Mouse (Mus musculus) myocyte (in vitro differentiated cells): ENCODE measurements at regions not wholly inside any gene's neighbourhood (a gene's known extent, or its start where the extent isn't known, plus 50 kb on each side); places are given as distances from the start of the nearest gene placed in this dataset.

Experiments used
- H3K27me3 ChIP-seq: one replicate; pipeline ENCODE4 v1.6.1; 2011; ENCODE audit not compliant: control insufficient read depth, insufficient read depth, insufficient read length
- H3K36me3 ChIP-seq: one replicate; pipeline ENCODE4 v1.6.1; 2011; ENCODE audit not compliant: control insufficient read depth, insufficient read depth
- H3K4me2 ChIP-seq: one replicate; pipeline ENCODE4 v1.6.1; 2011; ENCODE audit warnings: low read depth, control low read depth
- H3K4me3 ChIP-seq: one replicate; pipeline ENCODE4 v1.5.1; 2011; ENCODE audit warnings: mild to moderate bottlenecking, control low read depth, moderate library complexity
- H3K79me2 ChIP-seq: one replicate; pipeline ENCODE4 v1.6.1; 2011; ENCODE audit not compliant: control insufficient read depth, insufficient read depth
- H3ac ChIP-seq: one replicate; pipeline ENCODE4 v1.6.1; 2011; ENCODE audit not compliant: control insufficient read depth, insufficient read length
- CEBPB ChIP-seq: IDR thresholded peaks from 2 replicates; pipeline ENCODE4 v1.6.1; 2011; ENCODE audit warnings: mild to moderate bottlenecking, moderate library complexity; ENCODE audit not compliant: poor library complexity, insufficient read depth, severe bottlenecking
- E2F4 ChIP-seq: IDR thresholded peaks from one replicate; pipeline ENCODE4 v1.6.1; 2011; ENCODE audit warnings: mild to moderate bottlenecking, control low read depth, moderate library complexity; ENCODE audit not compliant: insufficient read depth
- MAX ChIP-seq: IDR thresholded peaks from one replicate; pipeline ENCODE4 v1.6.1; 2011; ENCODE audit warnings: low read depth, mild to moderate bottlenecking, control low read depth
- MYOD1 ChIP-seq, 3 experiments: IDR thresholded peaks; one replicate each; pipeline ENCODE4 v1.6.1; 2011; ENCODE audit warnings: control low read depth in 2 of 3, low read depth in 2 of 3, mild to moderate bottlenecking in 2 of 3, moderate library complexity in 1 of 3; ENCODE audit not compliant: insufficient read length in 2 of 3, control insufficient read depth in 1 of 3
- MYOG ChIP-seq, 3 experiments: IDR thresholded peaks; one replicate each; pipeline ENCODE4 v1.6.1; 2011; ENCODE audit warnings: control low read depth in 2 of 3, low read depth in 2 of 3, mild to moderate bottlenecking in 2 of 3; ENCODE audit not compliant: insufficient read length in 2 of 3, control insufficient read depth in 1 of 3, insufficient read depth in 1 of 3
- POLR2A ChIP-seq: IDR thresholded peaks from one replicate; pipeline ENCODE4 v1.6.1; 2011; ENCODE audit warnings: low read depth, mild to moderate bottlenecking, control low read depth, moderate library complexity; ENCODE audit not compliant: insufficient read length
- POLR2AphosphoS2 ChIP-seq: IDR thresholded peaks from one replicate; pipeline ENCODE4 v1.6.1; 2011; ENCODE audit warnings: low read depth, control low read depth; ENCODE audit not compliant: insufficient read length
- REST ChIP-seq: IDR thresholded peaks from one replicate; pipeline ENCODE4 v1.6.1; 2011; ENCODE audit warnings: mild to moderate bottlenecking, control low read depth, moderate library complexity; ENCODE audit not compliant: insufficient read depth, insufficient read length
- SRF ChIP-seq: IDR thresholded peaks from one replicate; pipeline ENCODE4 v1.6.1; 2011; ENCODE audit warnings: low read depth; ENCODE audit not compliant: control insufficient read depth, insufficient read length
- TCF12 ChIP-seq: IDR thresholded peaks from one replicate; pipeline ENCODE4 v1.6.1; 2011; ENCODE audit warnings: mild to moderate bottlenecking, control low read depth; ENCODE audit not compliant: poor library complexity, insufficient read depth, severe bottlenecking
- TCF3 ChIP-seq: IDR thresholded peaks from one replicate; pipeline ENCODE4 v1.6.1; 2011; ENCODE audit warnings: low read depth, control low read depth; ENCODE audit not compliant: insufficient read length
- USF1 ChIP-seq: IDR thresholded peaks from one replicate; pipeline ENCODE4 v1.6.1; 2011; ENCODE audit warnings: low read depth, mild to moderate bottlenecking, control low read depth, moderate library complexity

DNA sequence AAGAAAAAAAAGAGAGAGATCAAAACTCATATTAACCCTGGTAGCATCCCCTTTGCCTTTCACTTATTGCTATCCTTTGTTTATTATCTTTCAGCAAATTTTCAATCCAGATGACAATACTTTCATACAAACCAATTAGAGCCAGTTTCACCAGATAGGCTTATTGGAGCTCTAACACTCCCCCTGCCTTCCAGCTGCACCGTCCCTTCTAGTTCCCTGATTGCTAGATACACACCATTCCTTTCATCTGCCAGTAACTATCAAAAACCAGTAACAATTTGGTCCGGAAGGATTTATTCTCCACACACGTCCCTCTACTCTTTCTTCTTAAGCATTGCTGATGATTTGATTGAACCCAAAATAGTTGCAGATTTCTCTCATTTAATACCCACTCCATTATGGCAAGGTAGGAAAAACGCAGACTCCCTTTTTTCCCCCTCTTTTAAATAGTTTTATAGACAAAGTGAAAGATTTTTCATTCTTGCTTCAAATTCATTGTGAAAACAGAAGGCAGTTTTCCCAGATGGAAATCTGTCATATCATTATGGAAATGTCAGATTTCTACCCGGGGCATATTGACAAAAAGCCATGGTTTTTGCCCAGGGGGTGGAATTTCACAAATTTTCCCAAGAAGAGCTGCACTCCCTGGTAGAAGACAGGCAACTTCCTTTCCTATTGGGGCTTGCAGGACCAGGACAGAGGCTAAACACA is 617.3 kb downstream of the Bcl11a start:
- Histone ChIP-seq H3K4me2 (no peak overlapping the region), H3K36me3 (no peaks in the 10 kb centered on the region), H3ac (no peak overlapping the region), H3K27me3 (no peaks in the 10 kb centered on the region), H3K79me2 (no peaks in the 10 kb centered on the region), H3K4me3 (no peak overlapping the region)
- TF ChIP-seq REST (no peak), MAX (no peak), CEBPB (no peak), TCF12 (no peak), POLR2AphosphoS2 (no peak), MYOG (IDR thresholded peaks at IDR 0.05; ENCODE audit: control insufficient read depth in 1 of 3, insufficient read depth in 1 of 3, insufficient read length in 2 of 3, low read depth in 2 of 3) (no peak), E2F4 (no peak), SRF (no peak), POLR2A (no peak), USF1 (no peak), TCF3 (no peak), MYOD1 (IDR thresholded peaks at IDR 0.05; ENCODE audit: control insufficient read depth in 1 of 3, insufficient read length in 2 of 3, low read depth in 2 of 3) (no peak)

DNA sequence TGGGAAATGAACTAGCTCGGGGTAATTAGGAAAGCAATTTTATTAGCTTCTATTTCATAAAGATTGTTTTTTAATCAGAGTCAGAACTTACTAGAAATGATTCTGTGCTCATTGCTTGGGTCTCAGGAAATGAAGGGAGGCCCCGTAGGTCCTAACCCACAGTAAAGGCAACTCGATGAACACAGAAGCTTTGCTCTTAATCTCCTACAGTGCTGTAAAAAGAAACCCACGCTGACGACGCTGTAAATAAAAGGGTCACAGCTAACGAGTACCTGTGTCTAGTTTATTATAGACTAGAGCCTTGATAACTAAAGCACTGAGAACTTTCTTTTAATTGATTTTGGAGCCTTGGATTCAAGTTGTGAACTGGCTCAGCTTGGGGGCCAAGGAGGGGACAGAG is 618.7 kb downstream of the Bcl11a start:
- H3ac ChIP-seq = no peak overlapping the region
- no peak overlapping the region for H3K4me3 ChIP-seq
- H3K27me3 ChIP-seq = no peaks in the 10 kb centered on the region
- TF ChIP-seq USF1 = no peak
- TF ChIP-seq TCF12 = no peak
- TF ChIP-seq POLR2A = no peak
- no peak for TF ChIP-seq E2F4
- no peak for TF ChIP-seq MAX
- TF ChIP-seq REST = no peak
- no peak for TF ChIP-seq MYOD1 (IDR thresholded peaks at IDR 0.05; ENCODE audit: control insufficient read depth in 1 of 3, insufficient read length in 2 of 3, low read depth in 2 of 3)
- no peak for TF ChIP-seq CEBPB
- no peak for TF ChIP-seq MYOG (IDR thresholded peaks at IDR 0.05; ENCODE audit: control insufficient read depth in 1 of 3, insufficient read depth in 1 of 3, insufficient read length in 2 of 3, low read depth in 2 of 3)
- TF ChIP-seq TCF3 = no peak
- no peak for TF ChIP-seq POLR2AphosphoS2
- TF ChIP-seq SRF = no peak
- H3K4me2 ChIP-seq = no peak overlapping the region
- H3K79me2 ChIP-seq = no peaks in the 10 kb centered on the region
- H3K36me3 ChIP-seq = no peaks in the 10 kb centered on the region

DNA sequence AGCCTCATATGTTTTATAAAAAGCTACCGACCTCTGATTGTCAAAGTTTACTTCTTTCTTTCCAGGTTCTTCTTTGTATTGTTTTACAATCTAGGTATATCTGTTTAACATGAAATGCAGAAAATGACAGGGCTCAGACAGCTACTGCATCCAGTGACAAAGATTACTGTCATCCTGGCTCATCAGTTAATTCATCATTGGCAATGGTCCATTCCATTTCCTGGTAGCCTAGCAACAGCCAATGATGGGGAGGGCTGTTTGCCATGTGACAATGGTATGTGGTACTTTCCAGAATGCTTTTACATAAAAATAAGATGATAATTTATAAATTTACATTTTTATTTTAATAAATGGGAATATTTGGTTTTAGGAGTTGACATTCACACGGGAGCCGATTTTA is 630.9 kb downstream of the Bcl11a start:
- TF ChIP-seq MYOD1 (IDR thresholded peaks at IDR 0.05; ENCODE audit: control insufficient read depth in 1 of 3, insufficient read length in 2 of 3, low read depth in 2 of 3) (no peak), TCF12 (no peak), REST (no peak), MYOG (IDR thresholded peaks at IDR 0.05; ENCODE audit: control insufficient read depth in 1 of 3, insufficient read depth in 1 of 3, insufficient read length in 2 of 3, low read depth in 2 of 3) (no peak), E2F4 (no peak), SRF (no peak), POLR2A (no peak)
- Histone ChIP-seq H3K4me3 (no peak overlapping the region), H3K36me3 (no peaks in the 10 kb centered on the region), H3K4me2 (no peak overlapping the region), H3K79me2 (no peaks in the 10 kb centered on the region), H3K27me3 (no peaks in the 10 kb centered on the region), H3ac (no peak overlapping the region)

DNA sequence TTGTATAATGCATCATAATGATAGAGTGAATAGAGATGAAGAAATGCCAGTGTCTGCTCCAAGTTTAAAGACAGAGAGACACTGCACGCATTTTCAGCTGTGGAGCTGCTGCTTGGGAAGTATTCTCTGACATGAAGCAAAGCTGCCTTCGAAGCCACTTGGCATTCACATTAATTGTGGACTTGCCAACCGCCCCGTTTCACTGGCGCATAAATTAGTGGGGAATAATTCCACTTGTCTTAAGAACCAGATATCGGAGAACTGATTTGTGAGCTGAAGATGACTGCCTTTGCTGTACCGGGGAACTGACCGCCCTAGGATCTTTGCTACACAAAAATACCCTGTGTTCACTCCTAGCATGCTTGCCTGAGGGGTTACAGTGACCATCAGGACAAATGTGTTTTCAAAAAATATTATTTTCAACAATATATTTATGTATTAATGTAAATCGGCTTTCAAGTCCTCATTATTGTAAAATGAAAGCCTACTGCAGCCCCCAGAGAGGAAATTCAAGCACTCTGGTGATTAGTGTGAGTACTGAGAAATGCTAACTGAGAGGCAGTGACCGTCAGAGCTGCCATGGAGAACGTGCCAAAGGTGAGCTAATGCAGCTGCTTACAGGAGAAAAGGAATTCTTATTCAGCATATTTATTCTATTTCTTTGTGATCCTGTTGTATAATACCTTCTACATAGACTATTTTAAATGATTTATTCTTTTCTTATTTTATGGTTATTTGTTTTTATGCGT is 638.9 kb downstream of the Bcl11a start:
- H3K27me3 ChIP-seq = no peaks in the 10 kb centered on the region
- H3K4me3 ChIP-seq = no peak overlapping the region
- H3K79me2 ChIP-seq = no peaks in the 10 kb centered on the region
- TF ChIP-seq MYOD1 (IDR thresholded peaks at IDR 0.05; ENCODE audit: control insufficient read depth in 1 of 3, insufficient read length in 2 of 3, low read depth in 2 of 3) = no peak
- H3K4me2 ChIP-seq = peak overlapping the region; percentile 65
- no peaks in the 10 kb centered on the region for H3K36me3 ChIP-seq
- H3ac ChIP-seq = no peak overlapping the region
